Comparison of ENCODE assay signal across 11 mouse cellular contexts in the genomic region with DNA sequence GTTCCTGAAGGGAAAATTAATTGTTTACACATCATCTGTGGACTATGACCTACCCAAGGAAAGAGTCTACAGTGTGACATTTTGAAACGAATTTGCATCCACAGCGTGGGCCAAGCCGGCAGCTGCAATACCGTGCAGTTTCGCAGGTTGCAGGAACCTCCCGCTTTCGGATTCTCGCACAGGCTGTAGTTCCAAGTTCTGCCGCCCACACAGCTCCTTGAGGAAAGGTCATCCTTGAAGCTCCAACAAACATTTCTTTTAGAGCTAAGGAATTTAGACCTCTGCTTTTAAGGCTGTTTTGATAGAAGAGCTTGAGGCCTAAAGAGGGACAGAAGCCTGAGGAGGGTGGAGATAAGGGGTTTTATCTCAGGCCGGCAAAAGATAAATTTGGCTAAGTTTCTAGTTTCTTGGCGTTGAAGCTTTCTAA.
DNase-seq lines count a peak whose midpoint lies in the region; ATAC-seq and TF ChIP-seq lines count a peak whose summit lies in the region.
"Had no signal": no experiment of that assay in that cellular context is flagged by ENCODE, and none has a peak within 500 bp of the region (broad histone marks: within the 10 kb centered on the region; RNA-seq: fewer than 3 reads in every experiment).

No protein-coding gene starts in this region.

- H3K9ac ChIP-seq in CH12.LX (ENCODE audit: insufficient read depth, low read depth), result no peak overlapping the region
- H3K9ac ChIP-seq in liver, embryonic 16.5 days (ENCODE audit: low read depth, low read length), result no peak overlapping the region
- H3K9ac ChIP-seq: embryonic facial prominence, embryonic 12.5 days; limb, embryonic 15.5 days; neural tube, embryonic 12.5 days had no signal

- dilution Hi-C loops in CH12.LX (cut with MboI; ENCODE audit: extremely low pct_ligation_motif_present, extremely low pct_unique_long_range_greater_than_20kb, low sequenced_read_pairs), result no loop called here

- peak overlapping the region; percentile 50 for H3K27ac ChIP-seq in CH12.LX (ENCODE audit: insufficient read depth, low read depth)
- H3K27ac ChIP-seq in liver, embryonic 16.5 days (ENCODE audit: low read length), result no peak overlapping the region
- no peak overlapping the region for H3K27ac ChIP-seq in cerebellum, adult 2 months (ENCODE audit: insufficient read depth, low read length)
- H3K27ac ChIP-seq: embryonic facial prominence, embryonic 12.5 days; limb, embryonic 15.5 days; neural tube, embryonic 12.5 days had no signal

- no peak overlapping the region for H3K4me3 ChIP-seq in CH12.LX (replicated peaks in 1 of 3; ENCODE audit: low read depth in 2 of 3, low read length in 2 of 3, poor library complexity in 1 of 3)
- no peak overlapping the region for H3K4me3 ChIP-seq in liver, embryonic 16.5 days (ENCODE audit: low read depth, low read length)
- H3K4me3 ChIP-seq in cerebellum, adult 2 months (replicated peaks; ENCODE audit: insufficient read depth, low read depth, low read length), result no peak overlapping the region
- H3K4me3 ChIP-seq: embryonic facial prominence, embryonic 12.5 days; limb, embryonic 15.5 days; neural tube, embryonic 12.5 days had no signal

- DNase-seq in heart, adult 11 months, result peak; percentile 83
- DNase-seq in heart, postnatal 14 days, result no peak
- DNase-seq in CH12.LX (ENCODE audit: extremely low read depth), result peak; percentile 8
- DNase-seq in kidney, adult 9 months, result peak; percentile 76
- no peak for DNase-seq in cerebellum, adult 2 months

- TF ChIP-seq EP300 in CH12.LX (IDR thresholded peaks at IDR 0.05; ENCODE audit: low read length), result no peak

- no peaks in the 10 kb centered on the region for H3K9me3 ChIP-seq in CH12.LX (replicated peaks; ENCODE audit: low read length)
- H3K9me3 ChIP-seq in liver, embryonic 16.5 days (replicated peaks; ENCODE audit: control insufficient read depth, low read length), result no peaks in the 10 kb centered on the region
- H3K9me3 ChIP-seq: embryonic facial prominence, embryonic 12.5 days; limb, embryonic 15.5 days; neural tube, embryonic 12.5 days had no signal

- H3K27me3 ChIP-seq in CH12.LX (replicated peaks), result no peaks in the 10 kb centered on the region
- no peaks in the 10 kb centered on the region for H3K27me3 ChIP-seq in liver, embryonic 16.5 days (ENCODE audit: control insufficient read depth, insufficient read depth, low read depth, low read length)
- no peaks in the 10 kb centered on the region for H3K27me3 ChIP-seq in cerebellum, adult 2 months (ENCODE audit: control insufficient read depth, insufficient read depth, low read length)
- H3K27me3 ChIP-seq: embryonic facial prominence, embryonic 12.5 days; limb, embryonic 15.5 days; neural tube, embryonic 12.5 days had no signal

- ATAC-seq in liver, embryonic 16.5 days (ENCODE audit: low read depth), result peak; percentile 47; the same call in 1 of the 2 replicates
- no peak for ATAC-seq in CD4-positive, CD25-positive, alpha-beta regulatory T cell, adult 4 months
- no peak for ATAC-seq in megakaryocyte, adult 5-6 weeks (ENCODE audit: poor library complexity, severe bottlenecking)

- in situ Hi-C loops in CH12.LX (cut with MboI; ENCODE audit: low pct_ligation_motif_present, low pct_unique_long_range_greater_than_20kb, low sequenced_read_pairs), result loop anchor here (10.0 kb wide), 1 partner anchor 80 kb away; no protein-coding TSS in a partner anchor

- no peaks in the 10 kb centered on the region for H3K79me2 ChIP-seq in CH12.LX (replicated peaks; ENCODE audit: control insufficient read depth, extremely low read depth, insufficient read depth, poor library complexity, severe bottlenecking)

- no peaks in the 10 kb centered on the region for H3K36me3 ChIP-seq in CH12.LX (replicated peaks in 1 of 2; ENCODE audit: control insufficient read depth in 1 of 2, insufficient read depth in 1 of 2, low read length in 1 of 2)
- no peaks in the 10 kb centered on the region for H3K36me3 ChIP-seq in liver, embryonic 16.5 days (ENCODE audit: control insufficient read depth, insufficient read depth)
- H3K36me3 ChIP-seq: embryonic facial prominence, embryonic 12.5 days; limb, embryonic 15.5 days; neural tube, embryonic 12.5 days had no signal

- intact Hi-C loops in heart, postnatal 14 days (cut with DNase I), result no loop called here

- peaks cover 0 to 10% of the 10 kb centered on the region in 2 experiments; a peak in 2 of 4 replicates for H3K4me1 ChIP-seq in CH12.LX (ENCODE audit: control insufficient read depth in 1 of 2, insufficient read depth in 2 of 2)
- H3K4me1 ChIP-seq in liver, embryonic 16.5 days (ENCODE audit: control insufficient read depth, low read depth, low read length), result peaks cover 5% of the 10 kb centered on the region; the same call in 1 of the 2 replicates
- H3K4me1 ChIP-seq in cerebellum, adult 2 months (ENCODE audit: control insufficient read depth, insufficient read depth, low read length), result no peaks in the 10 kb centered on the region
- H3K4me1 ChIP-seq: embryonic facial prominence, embryonic 12.5 days; limb, embryonic 15.5 days; neural tube, embryonic 12.5 days had no signal

- TF ChIP-seq RAD21 in CH12.LX (IDR thresholded peaks at IDR 0.05; ENCODE audit: low read depth, low read length), result no peak

- TF ChIP-seq POLR2A in CH12.LX (IDR thresholded peaks at IDR 0.05; ENCODE audit: low read depth, low read length), result no peak
- no peak for TF ChIP-seq POLR2A in cerebellum, adult 2 months (IDR thresholded peaks at IDR 0.05; ENCODE audit: borderline replicate concordance, insufficient read depth, low read length)

- WGBS in liver, embryonic 16.5 days (ENCODE audit: insufficient replicate concordance), result 62% methylated on average over 11 of the region's 11 CpGs
- WGBS in cerebellum, adult 2 months, result 86% methylated on average over 11 of the region's 11 CpGs

- no peak for TF ChIP-seq CTCF in CH12.LX (conservative IDR thresholded peaks at IDR 0.05 in 1 of 2, IDR thresholded peaks at IDR 0.05 in 1 of 2; ENCODE audit: low read depth in 2 of 2, low read length in 2 of 2)
- no peak for TF ChIP-seq CTCF in cerebellum, adult 2 months (IDR thresholded peaks at IDR 0.05; ENCODE audit: borderline replicate concordance, insufficient read depth, low read depth, low read length)

- H3K4me2 ChIP-seq in CH12.LX (ENCODE audit: insufficient read depth, low read depth, poor library complexity, severe bottlenecking), result no peak overlapping the region; the same call in 1 of the 2 replicates
- H3K4me2 ChIP-seq in liver, embryonic 16.5 days (ENCODE audit: low read depth, low read length), result no peak overlapping the region
- H3K4me2 ChIP-seq: embryonic facial prominence, embryonic 12.5 days; limb, embryonic 15.5 days; neural tube, embryonic 12.5 days had no signal

TF ChIP-seq in CH12.LX, 34 proteins besides CTCF, POLR2A, EP300 and RAD21:
- TF ChIP-seq ZKSCAN1 (IDR thresholded peaks at IDR 0.05; ENCODE audit: borderline replicate concordance, low read depth, low read length) (no peak), JUN (IDR thresholded peaks at IDR 0.05; ENCODE audit: insufficient read depth, low read depth, low read length) (no peak), MAZ (IDR thresholded peaks at IDR 0.05; ENCODE audit: low read depth, low read length) (no peak), MXI1 (IDR thresholded peaks at IDR 0.05; ENCODE audit: low read depth, low read length) (no peak), USF1 (IDR thresholded peaks at IDR 0.05; ENCODE audit: low read depth, low read length) (no peak), ZC3H11A (IDR thresholded peaks at IDR 0.05; ENCODE audit: low read depth, low read length) (no peak), GABPA (IDR thresholded peaks at IDR 0.05; ENCODE audit: insufficient replicate concordance, low read depth, low read length) (no peak), MYC (IDR thresholded peaks at IDR 0.05; ENCODE audit: low read depth, low read length) (no peak), ELF1 (IDR thresholded peaks at IDR 0.05; ENCODE audit: low read depth, low read length) (no peak), MEF2A (IDR thresholded peaks at IDR 0.05; ENCODE audit: borderline replicate concordance, low read depth, low read length) (no peak), ETS1 (conservative IDR thresholded peaks at IDR 0.05; ENCODE audit: low read depth, low read length) (no peak), PAX5 (IDR thresholded peaks at IDR 0.05; ENCODE audit: low read length) (no peak), JUND (conservative IDR thresholded peaks at IDR 0.05; ENCODE audit: low read depth, low read length) (no peak), NRF1 (IDR thresholded peaks at IDR 0.05; ENCODE audit: low read depth, low read length) (no peak), TBP (conservative IDR thresholded peaks at IDR 0.05; ENCODE audit: low read depth, low read length) (no peak), MAX (IDR thresholded peaks at IDR 0.05; ENCODE audit: low read length) (no peak)

Comparison
In these comparisons a context has a peak if more than half of its experiments do, and no peak if none do; other contexts are left out.
1. DNase-seq: peak in heart, adult 11 months (single experiment), CH12.LX (single experiment) and kidney, adult 9 months (single experiment); none in heart, postnatal 14 days (0 of 2) and cerebellum, adult 2 months (0 of 2).